Mouse (Mus musculus): ENCODE data around the gene Gm49510. TPM values are rescaled to one million over a fixed set of nuclear protein-coding genes. Genes with fewer than 3 reads are reported as not detected.

Gm49510 gene
- total and polyA plus RNA-seq, 3 experiments, result 0.12 to 0.25 TPM; not detected in 1

GRCm38 (mm10) chr15:78850944-78851343, 48.5 kb upstream of the Gm49510 start:
- DNase-seq (ENCODE audit: extremely low read depth), result no peak
- H3K36me3 ChIP-seq (replicated peaks in 1 of 2; ENCODE audit: control insufficient read depth in 1 of 2, insufficient read depth in 1 of 2, low read length in 1 of 2), result no peaks in the 10 kb centered on the region
- no peak overlapping the region for H3K4me3 ChIP-seq (replicated peaks in 1 of 3; ENCODE audit: low read depth in 2 of 3, low read length in 2 of 3, poor library complexity in 1 of 3)
- no peak overlapping the region for H3K9ac ChIP-seq (ENCODE audit: insufficient read depth, low read depth)
- peaks cover 88% of the 10 kb centered on the region for H3K27me3 ChIP-seq (replicated peaks)
- no peaks in the 10 kb centered on the region for H3K79me2 ChIP-seq (replicated peaks; ENCODE audit: control insufficient read depth, extremely low read depth, insufficient read depth, poor library complexity, severe bottlenecking)
- peaks cover 4 to 15% of the 10 kb centered on the region in 2 experiments; a peak in 3 of 4 replicates for H3K4me1 ChIP-seq (ENCODE audit: control insufficient read depth in 1 of 2, insufficient read depth in 2 of 2)
- no peak overlapping the region for H3K27ac ChIP-seq (ENCODE audit: insufficient read depth, low read depth)
- dilution Hi-C loops (cut with MboI; ENCODE audit: extremely low pct_ligation_motif_present, extremely low pct_unique_long_range_greater_than_20kb, low sequenced_read_pairs) (no loop called here), in situ Hi-C loops (cut with MboI; ENCODE audit: low pct_ligation_motif_present, low pct_unique_long_range_greater_than_20kb, low sequenced_read_pairs) (no loop called here)
- no peak overlapping the region for H3K4me2 ChIP-seq (ENCODE audit: insufficient read depth, low read depth, poor library complexity, severe bottlenecking)
- H3K9me3 ChIP-seq (replicated peaks; ENCODE audit: low read length), result no peaks in the 10 kb centered on the region
- no peak for TF ChIP-seq HCFC1 (IDR thresholded peaks at IDR 0.05; ENCODE audit: low read depth, low read length)
- no peak for TF ChIP-seq MYC (IDR thresholded peaks at IDR 0.05; ENCODE audit: low read depth, low read length)
- TF ChIP-seq SIN3A (IDR thresholded peaks at IDR 0.05; ENCODE audit: low read length), result no peak
- no peak for TF ChIP-seq MEF2A (IDR thresholded peaks at IDR 0.05; ENCODE audit: borderline replicate concordance, low read depth, low read length)
- no peak for TF ChIP-seq CTCF (conservative IDR thresholded peaks at IDR 0.05 in 1 of 2, IDR thresholded peaks at IDR 0.05 in 1 of 2; ENCODE audit: low read depth in 2 of 2, low read length in 2 of 2)
- TF ChIP-seq CHD2 (IDR thresholded peaks at IDR 0.05; ENCODE audit: low read length), result no peak
- no peak for TF ChIP-seq ZNF384 (IDR thresholded peaks at IDR 0.05; ENCODE audit: low read depth, low read length)
- no peak for TF ChIP-seq GABPA (IDR thresholded peaks at IDR 0.05; ENCODE audit: insufficient replicate concordance, low read depth, low read length)
- no peak for TF ChIP-seq ZC3H11A (IDR thresholded peaks at IDR 0.05; ENCODE audit: low read depth, low read length)
- TF ChIP-seq KAT2A (IDR thresholded peaks at IDR 0.05; ENCODE audit: insufficient replicate concordance, low read length), result no peak
- no peak for TF ChIP-seq UBTF (IDR thresholded peaks at IDR 0.05; ENCODE audit: low read depth, low read length)
- TF ChIP-seq BHLHE40 (IDR thresholded peaks at IDR 0.05; ENCODE audit: low read depth, low read length), result no peak
- TF ChIP-seq ELF1 (IDR thresholded peaks at IDR 0.05; ENCODE audit: low read depth, low read length), result no peak
- TF ChIP-seq PAX5 (IDR thresholded peaks at IDR 0.05; ENCODE audit: low read length), result no peak
- TF ChIP-seq E2F4 (IDR thresholded peaks at IDR 0.05; ENCODE audit: insufficient replicate concordance, low read depth, low read length), result no peak
- no peak for TF ChIP-seq POLR2A (IDR thresholded peaks at IDR 0.05; ENCODE audit: low read depth, low read length)
- TF ChIP-seq JUND (conservative IDR thresholded peaks at IDR 0.05; ENCODE audit: low read depth, low read length), result no peak
- TF ChIP-seq RCOR1 (conservative IDR thresholded peaks at IDR 0.05; ENCODE audit: low read depth, low read length), result no peak

DNA sequence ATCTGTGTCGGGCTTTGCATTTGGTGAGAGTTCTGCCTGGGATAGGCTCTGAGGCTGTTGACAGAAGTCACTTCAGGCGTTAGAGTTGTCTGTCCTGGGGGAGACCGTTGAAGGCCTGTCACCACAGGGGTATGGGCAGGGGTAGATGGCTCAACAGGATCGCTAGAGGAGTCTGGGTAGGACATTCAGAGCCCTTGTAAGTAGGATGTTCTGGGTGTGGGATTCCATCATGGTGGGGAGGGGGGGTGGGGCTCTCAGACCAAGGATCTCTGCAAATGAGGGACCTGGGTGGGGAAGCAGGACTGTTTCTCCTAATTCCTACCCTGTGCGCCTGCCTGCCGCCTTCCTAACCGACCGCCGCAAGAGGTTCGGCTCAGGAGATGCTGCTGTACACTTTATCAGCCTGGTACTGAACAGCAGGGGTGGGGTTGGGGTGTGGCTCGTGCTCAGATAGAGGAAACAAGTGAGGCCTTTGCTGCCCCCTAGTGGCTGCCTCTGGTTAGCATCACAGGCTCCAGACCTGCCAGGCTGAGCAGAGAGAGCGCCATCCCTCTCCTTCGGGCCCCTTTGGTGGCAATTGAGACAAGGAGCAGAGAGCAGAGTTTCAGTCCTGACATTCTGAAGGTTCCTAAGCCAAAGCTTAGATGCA, 47.8 kb upstream of the Gm49510 start:
- no peak overlapping the region for H3K4me3 ChIP-seq (replicated peaks in 1 of 3; ENCODE audit: low read depth in 2 of 3, low read length in 2 of 3, poor library complexity in 1 of 3)
- peaks cover 0 to 9% of the 10 kb centered on the region in 2 experiments; a peak in 2 of 4 replicates for H3K4me1 ChIP-seq (ENCODE audit: control insufficient read depth in 1 of 2, insufficient read depth in 2 of 2)
- H3K36me3 ChIP-seq (replicated peaks in 1 of 2; ENCODE audit: control insufficient read depth in 1 of 2, insufficient read depth in 1 of 2, low read length in 1 of 2), result no peaks in the 10 kb centered on the region
- no peaks in the 10 kb centered on the region for H3K79me2 ChIP-seq (replicated peaks; ENCODE audit: control insufficient read depth, extremely low read depth, insufficient read depth, poor library complexity, severe bottlenecking)
- H3K27me3 ChIP-seq (replicated peaks), result peaks cover 89% of the 10 kb centered on the region
- DNase-seq (ENCODE audit: extremely low read depth), result peak; percentile 91
- in situ Hi-C loops (cut with MboI; ENCODE audit: low pct_ligation_motif_present, low pct_unique_long_range_greater_than_20kb, low sequenced_read_pairs), result no loop called here
- H3K9ac ChIP-seq (ENCODE audit: insufficient read depth, low read depth), result no peak overlapping the region
- dilution Hi-C loops (cut with MboI; ENCODE audit: extremely low pct_ligation_motif_present, extremely low pct_unique_long_range_greater_than_20kb, low sequenced_read_pairs), result no loop called here
- H3K4me2 ChIP-seq (ENCODE audit: insufficient read depth, low read depth, poor library complexity, severe bottlenecking), result no peak overlapping the region
- TF ChIP-seq RAD21 (IDR thresholded peaks at IDR 0.05; ENCODE audit: low read depth, low read length), result peak; percentile 65
- TF ChIP-seq BHLHE40 (IDR thresholded peaks at IDR 0.05; ENCODE audit: low read depth, low read length), result peak; percentile 68
- no peak for TF ChIP-seq POLR2A (IDR thresholded peaks at IDR 0.05; ENCODE audit: low read depth, low read length)
- TF ChIP-seq ELF1 (IDR thresholded peaks at IDR 0.05; ENCODE audit: low read depth, low read length), result no peak
- no peak for TF ChIP-seq JUN (IDR thresholded peaks at IDR 0.05; ENCODE audit: insufficient read depth, low read depth, low read length)
- peak; percentile 63 to 88 for TF ChIP-seq CTCF (conservative IDR thresholded peaks at IDR 0.05 in 1 of 2, IDR thresholded peaks at IDR 0.05 in 1 of 2; ENCODE audit: low read depth in 2 of 2, low read length in 2 of 2)
- TF ChIP-seq IRF4 (IDR thresholded peaks at IDR 0.05; ENCODE audit: low read depth, low read length), result no peak
- peak; percentile 64 for TF ChIP-seq SMC3 (IDR thresholded peaks at IDR 0.05; ENCODE audit: low read depth, low read length)
- no peak for TF ChIP-seq USF1 (IDR thresholded peaks at IDR 0.05; ENCODE audit: low read depth, low read length)
- TF ChIP-seq MYC (IDR thresholded peaks at IDR 0.05; ENCODE audit: low read depth, low read length), result 0 out of 2 replicates have a peak, but pooled peaks have one; percentile 34
- no peak for TF ChIP-seq ZKSCAN1 (IDR thresholded peaks at IDR 0.05; ENCODE audit: borderline replicate concordance, low read depth, low read length)
- no peak overlapping the region for H3K27ac ChIP-seq (ENCODE audit: insufficient read depth, low read depth)
- H3K9me3 ChIP-seq (replicated peaks; ENCODE audit: low read length), result no peaks in the 10 kb centered on the region
